Comparison of ENCODE assay signal across 18 mouse cellular contexts in genomic region chr10:83957118-83957759, GRCm38 (mm10).
DNase-seq lines count a peak whose midpoint lies in the region; ATAC-seq lines count a peak whose summit lies in the region.
"Had no signal": no experiment of that assay in that cellular context is flagged by ENCODE, and none has a peak within 500 bp of the region (broad histone marks: within the 10 kb centered on the region; RNA-seq: fewer than 3 reads in every experiment).

No protein-coding gene starts in this region.

- no peak overlapping the region for H3K9ac ChIP-seq in midbrain, embryonic 14.5 days (replicated peaks; ENCODE audit: low read length)
- H3K9ac ChIP-seq: embryonic facial prominence, embryonic 15.5 days; forebrain, embryonic 13.5 days; heart, embryonic 15.5 days; liver, embryonic 15.5 days had no signal

- H3K4me3 ChIP-seq in midbrain, embryonic 14.5 days (replicated peaks; ENCODE audit: low read depth, low read length) = no peak overlapping the region
- H3K4me3 ChIP-seq in midbrain, embryonic 10.5 days = no peak overlapping the region
- H3K4me3 ChIP-seq: embryonic facial prominence, embryonic 15.5 days; forebrain, embryonic 13.5 days; heart, embryonic 15.5 days; liver, embryonic 15.5 days had no signal

- H3K36me3 ChIP-seq in midbrain, embryonic 14.5 days (ENCODE audit: control insufficient read depth, insufficient read depth, low read length) = no peaks in the 10 kb centered on the region
- no peaks in the 10 kb centered on the region for H3K36me3 ChIP-seq in midbrain, embryonic 10.5 days
- H3K36me3 ChIP-seq: embryonic facial prominence, embryonic 15.5 days; heart, embryonic 15.5 days; liver, embryonic 15.5 days had no signal

- no peaks in the 10 kb centered on the region for H3K27me3 ChIP-seq in midbrain, embryonic 14.5 days (ENCODE audit: control insufficient read depth, insufficient read depth, low read length)
- H3K27me3 ChIP-seq in midbrain, embryonic 10.5 days (ENCODE audit: low read depth, poor library complexity, severe bottlenecking) = 0 out of 2 replicates have a peak, but pooled peaks cover 5% of the 10 kb centered on the region
- H3K27me3 ChIP-seq: embryonic facial prominence, embryonic 15.5 days; forebrain, embryonic 13.5 days; heart, embryonic 15.5 days; liver, embryonic 15.5 days had no signal

- H3K27ac ChIP-seq in midbrain, embryonic 14.5 days (replicated peaks; ENCODE audit: low read depth, low read length) = no peak overlapping the region
- H3K27ac ChIP-seq in midbrain, embryonic 10.5 days (replicated peaks) = no peak overlapping the region
- H3K27ac ChIP-seq: embryonic facial prominence, embryonic 15.5 days; forebrain, embryonic 13.5 days; heart, embryonic 15.5 days; liver, embryonic 15.5 days; macrophage had no signal

- ATAC-seq in midbrain, embryonic 14.5 days (ENCODE audit: low FRiP score, low TSS enrichment) = no peak
- ATAC-seq: forebrain, embryonic 13.5 days had no signal

- DNase-seq in midbrain, embryonic 14.5 days = peak; percentile 18
- DNase-seq in midbrain, embryonic 10.5 days (ENCODE audit: low spot score) = no peak
- peak; percentile 74 for DNase-seq in fibroblast of lung, adult 2 months (ENCODE audit: low read depth)
- DNase-seq in hindlimb bud, embryonic 11.5 days (ENCODE audit: extremely low spot score, low read depth, low spot score) = peak; percentile 20
- peak; percentile 17 for DNase-seq in retina, embryonic 14.5 days (ENCODE audit: low spot score)
- DNase-seq in right cerebral cortex, postnatal 14 days = no peak
- DNase-seq in ovary, postnatal 10 days (ENCODE audit: low spot score) = no peak
- no peak for DNase-seq in cerebellum, adult 11-12 months
- DNase-seq: adrenal gland, postnatal 10 days; B cell, adult 2 months; cerebellum, adult 9-11 months; kidney, postnatal 14 days; left cerebral cortex, postnatal 4 days had no signal

- H3K4me1 ChIP-seq in midbrain, embryonic 14.5 days (ENCODE audit: control insufficient read depth, insufficient read depth, low read length) = 0 out of 2 replicates have a peak, but pooled peaks cover 3% of the 10 kb centered on the region
- peaks cover 14% of the 10 kb centered on the region for H3K4me1 ChIP-seq in midbrain, embryonic 10.5 days
- H3K4me1 ChIP-seq: embryonic facial prominence, embryonic 15.5 days; heart, embryonic 15.5 days; liver, embryonic 15.5 days had no signal

- H3K9me3 ChIP-seq in midbrain, embryonic 14.5 days (ENCODE audit: control insufficient read depth, low read length) = no peaks in the 10 kb centered on the region
- H3K9me3 ChIP-seq in midbrain, embryonic 10.5 days (replicated peaks) = no peaks in the 10 kb centered on the region
- H3K9me3 ChIP-seq: embryonic facial prominence, embryonic 15.5 days; forebrain, embryonic 13.5 days; heart, embryonic 15.5 days; liver, embryonic 15.5 days had no signal

- no peak overlapping the region for H3K4me2 ChIP-seq in midbrain, embryonic 14.5 days (ENCODE audit: low read length)
- H3K4me2 ChIP-seq: embryonic facial prominence, embryonic 15.5 days; forebrain, embryonic 13.5 days; heart, embryonic 15.5 days; liver, embryonic 15.5 days had no signal

- WGBS in midbrain, embryonic 14.5 days = 73% methylated on average over 18 of the region's 18 CpGs
- 84% methylated on average over 18 of the region's 18 CpGs for WGBS in midbrain, embryonic 10.5 days

Comparison
In these comparisons a context has a peak if more than half of its experiments do, and no peak if none do; other contexts are left out.
1. DNase-seq: peak in midbrain, embryonic 14.5 days (single experiment), fibroblast of lung, adult 2 months (single experiment), hindlimb bud, embryonic 11.5 days (single experiment) and retina, embryonic 14.5 days (single experiment); none in midbrain, embryonic 10.5 days (single experiment), right cerebral cortex, postnatal 14 days (single experiment), ovary, postnatal 10 days (single experiment) and cerebellum, adult 11-12 months (single experiment).